Mouse (Mus musculus): ENCODE data around the gene Cd37. TPM values are rescaled to one million over a fixed set of nuclear protein-coding genes. Genes with fewer than 3 reads are reported as not detected.

The Cd37 gene
- polyA plus RNA-seq, 1 experiment from 2014 or later, result 14.6 TPM

Other genes with a start within 250 kb of the Cd37 start
- 50.4 and 55.9 TPM in 2 replicates for gene Irf3, start 241.5 kb downstream of the Cd37 start, polyA plus RNA-seq (2016; fragmentation: Nextera tagmentation; extraction: Ambion mirVana)
- 23.6 and 25.4 TPM in 2 replicates for gene Bcl2l12, start 240.4 kb downstream of the Cd37 start, polyA plus RNA-seq (2016; fragmentation: Nextera tagmentation; extraction: Ambion mirVana)
- 19.0 and 21.4 TPM in 2 replicates for gene Scaf1, start 222.8 kb downstream of the Cd37 start, polyA plus RNA-seq (2016; fragmentation: Nextera tagmentation; extraction: Ambion mirVana)
- gene Rras, start 221.2 kb downstream of the Cd37 start, polyA plus RNA-seq (2016; fragmentation: Nextera tagmentation; extraction: Ambion mirVana), result 13.9 and 15.5 TPM in 2 replicates
- gene Prr12, start 186.2 kb downstream of the Cd37 start, polyA plus RNA-seq (2016; fragmentation: Nextera tagmentation; extraction: Ambion mirVana), result 3.0 and 4.1 TPM in 2 replicates
- gene Nosip, start 176.7 kb downstream of the Cd37 start, polyA plus RNA-seq (2016; fragmentation: Nextera tagmentation; extraction: Ambion mirVana), result 31.6 and 38.7 TPM in 2 replicates
- 8.5 and 8.6 TPM in 2 replicates for gene Prrg2, start 176.4 kb downstream of the Cd37 start, polyA plus RNA-seq (2016; fragmentation: Nextera tagmentation; extraction: Ambion mirVana)
- gene Rcn3, start 146.9 kb downstream of the Cd37 start, polyA plus RNA-seq (2016; fragmentation: Nextera tagmentation; extraction: Ambion mirVana), result 69.1 and 70.9 TPM in 2 replicates
- gene Fcgrt, start 135.3 kb downstream of the Cd37 start, polyA plus RNA-seq (2016; fragmentation: Nextera tagmentation; extraction: Ambion mirVana), result 26.6 and 26.9 TPM in 2 replicates
- 1,421 and 1,491 TPM in 2 replicates for gene Rps11, start 114.7 kb downstream of the Cd37 start, polyA plus RNA-seq (2016; fragmentation: Nextera tagmentation; extraction: Ambion mirVana)
- gene Rpl13a, start 110.4 kb downstream of the Cd37 start, polyA plus RNA-seq (2016; fragmentation: Nextera tagmentation; extraction: Ambion mirVana), result 1,134 and 1,149 TPM in 2 replicates
- 0.27 and 0.59 TPM in 2 replicates for gene Gm45713, start 102.9 kb downstream of the Cd37 start, polyA plus RNA-seq (2016; fragmentation: Nextera tagmentation; extraction: Ambion mirVana)
- 5.1 and 5.7 TPM in 2 replicates for gene Flt3l, start 102.7 kb downstream of the Cd37 start, polyA plus RNA-seq (2016; fragmentation: Nextera tagmentation; extraction: Ambion mirVana)
- 60.5 and 61.7 TPM in 2 replicates for gene Pih1d1, start 84.8 kb downstream of the Cd37 start, polyA plus RNA-seq (2016; fragmentation: Nextera tagmentation; extraction: Ambion mirVana)
- gene Aldh16a1, start 84.5 kb downstream of the Cd37 start, polyA plus RNA-seq (2016; fragmentation: Nextera tagmentation; extraction: Ambion mirVana), result 35.9 and 41.2 TPM in 2 replicates
- not detected in 2 replicates for gene Slc17a7, start 75.2 kb downstream of the Cd37 start, polyA plus RNA-seq (2016; fragmentation: Nextera tagmentation; extraction: Ambion mirVana)
- not detected in 2 replicates for gene Gfy, start 59.5 kb downstream of the Cd37 start, polyA plus RNA-seq (2016; fragmentation: Nextera tagmentation; extraction: Ambion mirVana)
- not detected in 2 replicates for gene Pth2, start 58.1 kb downstream of the Cd37 start, polyA plus RNA-seq (2016; fragmentation: Nextera tagmentation; extraction: Ambion mirVana)
- gene Ccdc155, start 34.2 kb downstream of the Cd37 start, polyA plus RNA-seq (2016; fragmentation: Nextera tagmentation; extraction: Ambion mirVana), result 0.07 and 0.13 TPM in 2 replicates
- gene Dkkl1, start 27.0 kb downstream of the Cd37 start, polyA plus RNA-seq (2016; fragmentation: Nextera tagmentation; extraction: Ambion mirVana), result 1.9 and 3.0 TPM in 2 replicates
- 23.6 and 28.2 TPM in 2 replicates for gene Tead2, start 23.4 kb downstream of the Cd37 start, polyA plus RNA-seq (2016; fragmentation: Nextera tagmentation; extraction: Ambion mirVana)
- not detected in 2 replicates for gene Slc6a16, start 2.0 kb upstream of the Cd37 start, polyA plus RNA-seq (2016; fragmentation: Nextera tagmentation; extraction: Ambion mirVana)
- gene Slc6a21, start 38.4 kb upstream of the Cd37 start, polyA plus RNA-seq (2016; fragmentation: Nextera tagmentation; extraction: Ambion mirVana), result not detected in 2 replicates
- gene Trpm4, start 94.7 kb upstream of the Cd37 start, polyA plus RNA-seq (2016; fragmentation: Nextera tagmentation; extraction: Ambion mirVana), result 1.2 and 2.2 TPM in 2 replicates
- gene Hrc, start 96.2 kb upstream of the Cd37 start, polyA plus RNA-seq (2016; fragmentation: Nextera tagmentation; extraction: Ambion mirVana), result 0.08 and 0.23 TPM in 2 replicates
- gene Ppfia3, start 127.9 kb upstream of the Cd37 start, polyA plus RNA-seq (2016; fragmentation: Nextera tagmentation; extraction: Ambion mirVana), result 0.37 and 0.45 TPM in 2 replicates
- 0.38 TPM in 1 of 2 replicates, not detected in the other for gene Lin7b, start 131.5 kb upstream of the Cd37 start, polyA plus RNA-seq (2016; fragmentation: Nextera tagmentation; extraction: Ambion mirVana)
- 170 and 179 TPM in 2 replicates for gene Snrnp70, start 156.6 kb upstream of the Cd37 start, polyA plus RNA-seq (2016; fragmentation: Nextera tagmentation; extraction: Ambion mirVana)
- 0.05 and 0.10 TPM in 2 replicates for gene Kcna7, start 166.5 kb upstream of the Cd37 start, polyA plus RNA-seq (2016; fragmentation: Nextera tagmentation; extraction: Ambion mirVana)
- gene Ntf5, start 174.6 kb upstream of the Cd37 start, polyA plus RNA-seq (2016; fragmentation: Nextera tagmentation; extraction: Ambion mirVana), result 0.81 and 0.87 TPM in 2 replicates
- not detected in 2 replicates for gene Lhb, start 181.7 kb upstream of the Cd37 start, polyA plus RNA-seq (2016; fragmentation: Nextera tagmentation; extraction: Ambion mirVana)
- 8.6 and 10.2 TPM in 2 replicates for gene Gys1, start 195.7 kb upstream of the Cd37 start, polyA plus RNA-seq (2016; fragmentation: Nextera tagmentation; extraction: Ambion mirVana)
- 135 and 141 TPM in 2 replicates for gene Ruvbl2, start 199.0 kb upstream of the Cd37 start, polyA plus RNA-seq (2016; fragmentation: Nextera tagmentation; extraction: Ambion mirVana)
- gene Ftl1, start 220.8 kb upstream of the Cd37 start, polyA plus RNA-seq (2016; fragmentation: Nextera tagmentation; extraction: Ambion mirVana), result 7,751 and 8,218 TPM in 2 replicates
- 147 and 155 TPM in 2 replicates for gene Bax, start 227.8 kb upstream of the Cd37 start, polyA plus RNA-seq (2016; fragmentation: Nextera tagmentation; extraction: Ambion mirVana)
- gene Tulp2, start 242.8 kb upstream of the Cd37 start, polyA plus RNA-seq (2016; fragmentation: Nextera tagmentation; extraction: Ambion mirVana), result 1.9 and 2.0 TPM in 2 replicates
- not detected in 2 replicates for gene Gm45808, start 247.7 kb upstream of the Cd37 start, polyA plus RNA-seq (2016; fragmentation: Nextera tagmentation; extraction: Ambion mirVana)
- gene Dhdh, start 249.7 kb upstream of the Cd37 start, polyA plus RNA-seq (2016; fragmentation: Nextera tagmentation; extraction: Ambion mirVana), result 2.8 and 3.1 TPM in 2 replicates